Mouse (Mus musculus) stomach, postnatal 0 days (tissue): Measurements from ENCODE around the gene Hmga1. TPM values are rescaled to one million over a fixed set of nuclear protein-coding genes. Genes with fewer than 3 reads are reported as not detected.

Experiments used
- ATAC-seq: fragments of 200-750 bp; cut with Nextera tagmentation; 2 replicates; pipeline ENCODE4 v1.8.0; 2017; ENCODE audit not compliant: low FRiP score, low TSS enrichment
- DNase-seq: peaks from one replicate; pipeline ENCODE4 v3.0.0-alpha.2; 2016; ENCODE audit warnings: low spot score
- H3K27ac ChIP-seq: fragments of 300-500 bp; sonication (generic); replicated peaks from 2 replicates; pipeline ENCODE4 v1.5.1; 2014; ENCODE audit warnings: mild to moderate bottlenecking, control low read depth
- H3K27me3 ChIP-seq: fragments of 300-500 bp; sonication (generic); 2 replicates; pipeline ENCODE4 v1.6.1; 2014; ENCODE audit warnings: low read length; ENCODE audit not compliant: control insufficient read depth, insufficient read depth
- H3K36me3 ChIP-seq: fragments of 300-500 bp; sonication (generic); 2 replicates; pipeline ENCODE4 v1.6.1; 2014; ENCODE audit warnings: low read length, mixed read lengths; ENCODE audit not compliant: control insufficient read depth, insufficient read depth
- H3K4me1 ChIP-seq: fragments of 300-500 bp; sonication (generic); replicated peaks from 2 replicates; pipeline ENCODE4 v1.6.1; 2014; ENCODE audit warnings: antibody characterized with exemption; ENCODE audit not compliant: control insufficient read depth, insufficient read depth
- H3K4me2 ChIP-seq: fragments of 300-500 bp; sonication (generic); replicated peaks from 2 replicates; pipeline ENCODE4 v1.6.1; 2014; ENCODE audit warnings: low read depth, mild to moderate bottlenecking, control low read depth, moderate library complexity
- H3K4me3 ChIP-seq: fragments of 300-500 bp; sonication (generic); 2 replicates; pipeline ENCODE4 v1.5.1; 2014; ENCODE audit warnings: low read depth, low read length, control low read depth
- H3K9ac ChIP-seq: fragments of 300-500 bp; sonication (generic); 2 replicates; pipeline ENCODE4 v1.6.1; 2014; ENCODE audit warnings: mild to moderate bottlenecking, low read length, control low read depth, mixed read lengths
- H3K9me3 ChIP-seq: fragments of 300-500 bp; sonication (generic); 2 replicates; pipeline ENCODE4 v1.6.1; 2016; ENCODE audit warnings: low read length; ENCODE audit not compliant: control insufficient read depth
- CTCF ChIP-seq: IDR thresholded peaks from 2 replicates; pipeline ENCODE4 v1.5.1; 2016; ENCODE audit warnings: antibody characterized with exemption, low read depth, mild to moderate bottlenecking, moderate library complexity
- EP300 ChIP-seq: optimal IDR thresholded peaks from 2 replicates; pipeline ENCODE3; 2016; ENCODE audit warnings: antibody characterized with exemption
- WGBS: fragments of 180-500 bp; shearing (Covaris S2); extraction: QIAGEN DNeasy Blood & Tissue Kit; methylation state at CpG from one replicate; pipeline ENCODE4 v1.1.7; 2014; 5-methylcytosine and 5-hydroxymethylcytosine counted together
- polyA plus RNA-seq: library from polyadenylated mRNA; unstranded; fragments of >200 nt; fragmentation: Nextera tagmentation; extraction: Ambion mirVana; gene quantifications from 2 replicates; pipeline ENCODE4 v1.2.1, GENCODE M21; 2015

Hmga1 gene
- polyA plus RNA-seq, 1 experiment from 2014 or later, result 71.1 TPM

GRCm38 (mm10) chr17:27546574-27547085 is 9.7 kb upstream of the Hmga1 start:
- no peaks in the 10 kb centered on the region for H3K36me3 ChIP-seq
- no peak overlapping the region for H3K9ac ChIP-seq
- 0 out of 2 replicates have a peak, but pooled peaks cover 5% of the 10 kb centered on the region for H3K4me1 ChIP-seq
- no peak overlapping the region for H3K4me3 ChIP-seq
- TF ChIP-seq CTCF, result no peak
- TF ChIP-seq EP300, result no peak
- DNase-seq (no peak), ATAC-seq (no peak)
- H3K9me3 ChIP-seq, result no peaks in the 10 kb centered on the region
- no peak overlapping the region for H3K4me2 ChIP-seq
- no peaks in the 10 kb centered on the region for H3K27me3 ChIP-seq
- no peak overlapping the region for H3K27ac ChIP-seq
- WGBS, result 69% methylated on average over 7 of the region's 7 CpGs

GRCm38 (mm10) chr17:27547253-27547868 is 8.9 kb upstream of the Hmga1 start:
- TF ChIP-seq EP300, result no peak
- TF ChIP-seq CTCF, result no peak

GRCm38 (mm10) chr17:27549234-27549633 is 7.1 kb upstream of the Hmga1 start:
- ATAC-seq (no peak), DNase-seq (no peak)
- Histone ChIP-seq H3K4me3 (no peak overlapping the region), H3K27me3 (no peaks in the 10 kb centered on the region), H3K4me2 (no peak overlapping the region), H3K36me3 (no peaks in the 10 kb centered on the region), H3K9ac (no peak overlapping the region), H3K9me3 (no peaks in the 10 kb centered on the region), H3K27ac (no peak overlapping the region), H3K4me1 (0 out of 2 replicates have a peak, but pooled peaks cover 5% of the 10 kb centered on the region)
- WGBS, result 71% methylated on average over 8 of the region's 8 CpGs
- TF ChIP-seq CTCF (no peak), EP300 (no peak)

More at GRCm38 (mm10) chr17:27547253-27547868, 8.9 kb upstream of the Hmga1 start:
- H3K27me3 ChIP-seq, result no peaks in the 10 kb centered on the region
- ATAC-seq (peak; percentile 92), DNase-seq (peak; percentile 77)
- H3K9me3 ChIP-seq, result no peaks in the 10 kb centered on the region
- H3K36me3 ChIP-seq, result no peaks in the 10 kb centered on the region
- H3K9ac ChIP-seq, result no peak overlapping the region
- WGBS, result 38% methylated on average over 9 of the region's 9 CpGs
- H3K4me3 ChIP-seq, result no peak overlapping the region
- H3K27ac ChIP-seq, result no peak overlapping the region
- H3K4me1 ChIP-seq, result 0 out of 2 replicates have a peak, but pooled peaks cover 5% of the 10 kb centered on the region
- no peak overlapping the region for H3K4me2 ChIP-seq

DNA sequence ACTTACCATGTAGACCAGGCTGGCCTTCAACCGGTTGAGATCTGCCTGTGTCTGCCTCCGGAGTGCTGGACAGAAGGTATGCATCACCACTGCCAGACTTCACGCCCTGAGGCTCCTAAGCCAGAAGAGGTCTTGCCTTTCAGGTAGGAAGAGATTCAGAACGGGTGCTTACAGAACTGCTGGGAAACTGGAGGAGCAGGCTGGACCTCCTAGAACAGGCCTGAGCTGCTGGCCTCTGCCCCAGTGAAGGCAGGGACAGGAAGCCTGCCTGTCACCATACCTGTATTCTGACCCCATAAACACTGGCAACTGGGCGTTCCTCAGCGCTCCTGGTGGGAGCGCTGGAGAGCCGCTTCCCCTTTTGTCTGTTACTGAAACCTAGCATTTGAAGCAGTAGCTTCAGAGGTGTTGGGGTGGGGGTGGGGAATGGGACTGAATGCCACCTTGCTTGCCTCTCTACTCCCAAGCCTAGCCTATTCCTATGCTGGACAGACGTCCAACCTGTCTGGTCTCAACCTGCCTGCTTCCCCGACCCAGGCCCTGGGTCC is 4.8 kb upstream of the Hmga1 start:
- H3K9ac ChIP-seq, result no peak overlapping the region
- no peak for ATAC-seq
- H3K9me3 ChIP-seq, result no peaks in the 10 kb centered on the region
- 59% methylated on average over 10 of the region's 10 CpGs for WGBS
- H3K27ac ChIP-seq, result no peak overlapping the region
- peak; percentile 16; the same call in 1 of the 2 replicates for TF ChIP-seq CTCF
- TF ChIP-seq EP300, result no peak
- no peak overlapping the region for H3K4me2 ChIP-seq
- peaks cover 9% of the 10 kb centered on the region; the same call in 1 of the 2 replicates for H3K4me1 ChIP-seq
- H3K36me3 ChIP-seq, result no peaks in the 10 kb centered on the region
- DNase-seq, result peak; percentile 48
- H3K27me3 ChIP-seq, result no peaks in the 10 kb centered on the region
- H3K4me3 ChIP-seq, result no peak overlapping the region

DNA sequence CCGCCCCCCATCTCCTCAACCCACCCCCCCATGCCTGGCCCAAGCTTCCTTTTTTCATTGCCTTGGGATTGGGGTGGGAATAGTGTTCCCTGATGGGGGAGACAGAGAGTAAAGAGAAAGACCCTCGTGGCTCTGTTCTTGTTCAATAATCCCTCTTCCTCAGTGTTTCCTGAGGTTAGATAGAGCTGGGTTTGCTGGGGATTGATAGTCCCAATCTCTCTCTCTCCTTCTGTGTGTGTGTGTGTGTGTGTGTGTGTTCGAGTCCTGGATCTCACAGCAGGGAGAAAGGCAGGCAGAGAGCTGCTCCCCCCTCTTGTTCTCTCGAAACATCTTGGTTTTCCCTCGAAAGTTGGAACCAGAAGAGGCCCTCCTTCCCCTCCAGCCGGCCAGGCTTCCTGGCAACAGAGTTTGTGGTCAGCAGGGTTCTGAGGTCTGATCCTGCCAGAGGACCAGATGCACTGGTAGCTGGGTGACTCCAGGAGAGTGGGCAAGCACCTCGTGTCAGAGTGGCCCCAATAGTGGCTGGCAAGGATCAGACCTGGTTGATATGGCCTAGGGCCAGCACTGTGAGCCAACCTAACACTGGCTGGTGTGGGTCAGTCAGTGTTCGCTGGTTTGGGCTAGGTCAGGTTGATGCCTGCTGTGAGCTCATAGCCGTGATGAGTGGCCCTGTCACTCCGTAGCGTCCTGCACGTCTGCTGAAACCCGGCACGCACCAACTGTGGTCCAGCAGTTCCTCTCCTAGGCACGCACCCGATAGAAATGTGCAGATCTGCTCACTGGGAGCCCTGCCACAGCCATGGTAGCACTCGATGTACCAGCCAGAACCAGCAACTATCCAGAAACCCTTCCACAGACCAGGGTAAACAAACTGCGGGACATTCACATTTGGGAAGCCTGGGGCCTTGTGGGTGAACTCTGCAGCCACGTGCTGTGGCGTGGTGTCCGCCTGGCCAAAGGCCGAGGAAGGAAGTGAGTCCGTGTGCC is 3.8 kb upstream of the Hmga1 start:
- TF ChIP-seq CTCF (no peak), EP300 (no peak)
- Histone ChIP-seq H3K4me3 (no peak overlapping the region), H3K4me2 (no peak overlapping the region), H3K9me3 (no peaks in the 10 kb centered on the region), H3K27ac (no peak overlapping the region), H3K27me3 (no peaks in the 10 kb centered on the region), H3K4me1 (peaks cover 4% of the 10 kb centered on the region; the same call in 1 of the 2 replicates), H3K36me3 (no peaks in the 10 kb centered on the region), H3K9ac (no peak overlapping the region)
- DNase-seq, result no peak
- 73% methylated on average over 23 of the region's 23 CpGs for WGBS
- ATAC-seq, result no peak
